ENCODE assay signal across 26 mouse cellular contexts in genomic region chr4:85376187-85376586, GRCm38 (mm10).
"Had no signal": no experiment of that assay in that cellular context is flagged by ENCODE, and none has a peak within 500 bp of the region (broad histone marks: within the 10 kb centered on the region; RNA-seq: fewer than 3 reads in every experiment).

No protein-coding gene starts in this region.

- H3K4me2 ChIP-seq: heart, embryonic 11.5 days; heart, embryonic 13.5 days; heart, embryonic 15.5 days; hindbrain, embryonic 12.5 days; hindbrain, embryonic 14.5 days; kidney, embryonic 15.5 days; limb, embryonic 12.5 days; liver, embryonic 11.5 days; liver, embryonic 13.5 days; liver, embryonic 15.5 days had no signal

- H3K9ac ChIP-seq: heart, embryonic 13.5 days; heart, embryonic 15.5 days; hindbrain, embryonic 12.5 days; hindbrain, embryonic 14.5 days; kidney, embryonic 15.5 days; limb, embryonic 12.5 days; liver, embryonic 13.5 days; liver, embryonic 15.5 days; liver, postnatal 0 days had no signal

- DNase-seq: gastrocnemius, postnatal 14 days; gastrocnemius, postnatal 36 days; heart, adult 11 months; heart, adult 2 months; heart, postnatal 14 days; heart, postnatal 36 days; kidney, adult 11 months; kidney, adult 2 months; kidney, adult 9 months; kidney, postnatal 14 days; kidney, postnatal 36 days; liver; liver, embryonic 13.5 days; liver, postnatal 0 days had no signal

- H3K4me1 ChIP-seq: heart, embryonic 13.5 days; heart, embryonic 15.5 days; hindbrain, embryonic 12.5 days; kidney, embryonic 15.5 days; limb, embryonic 10.5 days; limb, embryonic 12.5 days; liver, embryonic 13.5 days; liver, embryonic 15.5 days had no signal

- H3K27ac ChIP-seq: heart, adult 2 months; heart, embryonic 13.5 days; heart, embryonic 15.5 days; hindbrain, embryonic 12.5 days; hindbrain, embryonic 14.5 days; kidney, embryonic 15.5 days; kidney, postnatal 0 days; limb, embryonic 10.5 days; limb, embryonic 12.5 days; liver, embryonic 13.5 days; liver, embryonic 15.5 days had no signal

- ATAC-seq: intestine, embryonic 16.5 days; liver, postnatal 0 days had no signal

- H3K4me3 ChIP-seq: heart, adult 2 months; heart, embryonic 13.5 days; heart, embryonic 15.5 days; hindbrain, embryonic 12.5 days; kidney, embryonic 15.5 days; limb, embryonic 10.5 days; limb, embryonic 12.5 days; liver, embryonic 13.5 days; liver, embryonic 15.5 days had no signal

- H3K9me3 ChIP-seq: heart, embryonic 13.5 days; heart, embryonic 15.5 days; hindbrain, embryonic 12.5 days; kidney, embryonic 15.5 days; limb, embryonic 10.5 days; limb, embryonic 12.5 days; liver, embryonic 13.5 days; liver, embryonic 15.5 days had no signal

- H3K27me3 ChIP-seq: heart, embryonic 13.5 days; heart, embryonic 15.5 days; hindbrain, embryonic 12.5 days; kidney, embryonic 15.5 days; limb, embryonic 12.5 days; liver, embryonic 13.5 days; liver, embryonic 15.5 days had no signal

- H3K36me3 ChIP-seq: heart, embryonic 13.5 days; heart, embryonic 15.5 days; hindbrain, embryonic 12.5 days; kidney, embryonic 15.5 days; limb, embryonic 10.5 days; limb, embryonic 12.5 days; liver, embryonic 13.5 days; liver, embryonic 15.5 days had no signal
